Mouse (Mus musculus) urinary bladder, postnatal 4 days (tissue): ENCODE results near the gene Ccl21a.
"Not testable (repeated sequence)": the region's sequence is repeated elsewhere in the genome, so short reads cannot be mapped to it uniquely, and the experiment has no call there.

Experiments used
- DNase-seq, 2 experiments: peaks; one replicate each; pipeline ENCODE4 v3.0.0; 2021 to 2022; ENCODE audit warnings: low spot score in 2 of 2

Ccl21a gene

DNA sequence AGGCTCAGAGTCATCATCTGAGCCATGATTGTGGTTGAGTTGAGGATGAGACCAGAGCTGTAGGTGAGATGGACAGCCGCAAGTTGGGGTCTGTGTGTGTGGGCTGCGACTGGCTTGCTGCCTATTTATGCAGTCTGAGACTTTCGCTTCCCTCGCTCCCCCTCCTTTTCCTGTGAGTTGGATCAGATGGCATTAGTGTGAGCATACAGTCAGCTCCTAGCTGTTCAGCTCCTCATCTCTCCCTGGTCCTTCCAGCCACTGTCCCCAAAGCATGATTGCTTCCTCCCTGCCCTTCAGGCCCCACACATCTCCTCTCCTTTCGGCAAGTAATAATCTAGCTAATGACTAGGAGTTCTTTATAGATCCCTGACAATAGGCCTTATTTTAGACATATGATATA lies at the start of gene Ccl21a:
Ccl21a (minus strand) TSS at position 101 of the 400 bp plus-strand sequence.
- DNase-seq: not testable (repeated sequence)

- DNase-seq: not testable (repeated sequence)
Observed at GRCm38 (mm10) chr4:42756477-42756876, 17.3 kb downstream of the Ccl21a start, which contains the start of gene Ccl19. Gene Ccl19 (minus strand): TSS chr4:42756577.

DNA sequence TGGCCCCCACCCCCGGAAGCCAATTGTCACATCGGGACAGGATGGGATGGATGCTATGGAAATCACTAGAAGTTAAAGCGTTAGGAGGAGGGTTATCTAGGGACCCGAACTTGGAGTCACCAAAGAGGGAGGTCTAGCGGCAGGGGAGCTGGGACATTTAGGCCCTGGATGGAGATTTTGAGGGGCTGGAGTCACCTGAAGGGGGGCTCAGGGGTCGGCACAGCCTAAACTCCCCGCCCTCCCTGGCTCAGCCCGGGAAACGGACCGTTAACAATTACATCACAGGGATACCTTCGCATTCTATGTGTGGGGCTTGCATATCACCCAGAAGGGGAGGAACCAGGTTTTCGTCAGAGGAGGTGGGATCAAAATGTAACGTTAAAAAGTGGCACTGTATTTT lies 38.5 kb downstream of the Ccl21a start, which contains the start of gene 4930578G10Rik:
4930578G10Rik (plus strand) TSS at position 301 of the 400 bp plus-strand sequence.
- DNase-seq: not testable (repeated sequence)
